Mouse (Mus musculus): Measurements from ENCODE around the gene Map3k5.
A peak's percentile ranks its signal among the peaks of the same experiment; 100 is the strongest.

The Map3k5 gene

DNA sequence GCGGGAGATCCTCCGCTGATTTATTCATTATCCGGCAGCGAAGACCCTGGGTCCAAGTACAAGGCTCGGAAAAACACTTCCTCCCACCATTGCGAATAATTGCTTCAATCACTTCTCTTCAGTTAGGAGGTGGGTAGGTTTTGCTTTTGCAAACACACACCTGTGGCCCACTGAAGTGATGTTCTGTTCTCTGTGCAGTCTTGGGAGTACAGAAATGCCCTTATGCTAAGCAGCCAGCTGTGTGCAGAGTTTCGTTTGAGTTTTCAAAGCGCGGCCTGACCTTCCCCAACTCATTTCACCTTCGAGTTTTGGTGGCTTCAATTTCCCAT lies 987 bp downstream of the Map3k5 start:
- no peak for DNase-seq (ENCODE audit: low spot score in 2 of 2)

DNA sequence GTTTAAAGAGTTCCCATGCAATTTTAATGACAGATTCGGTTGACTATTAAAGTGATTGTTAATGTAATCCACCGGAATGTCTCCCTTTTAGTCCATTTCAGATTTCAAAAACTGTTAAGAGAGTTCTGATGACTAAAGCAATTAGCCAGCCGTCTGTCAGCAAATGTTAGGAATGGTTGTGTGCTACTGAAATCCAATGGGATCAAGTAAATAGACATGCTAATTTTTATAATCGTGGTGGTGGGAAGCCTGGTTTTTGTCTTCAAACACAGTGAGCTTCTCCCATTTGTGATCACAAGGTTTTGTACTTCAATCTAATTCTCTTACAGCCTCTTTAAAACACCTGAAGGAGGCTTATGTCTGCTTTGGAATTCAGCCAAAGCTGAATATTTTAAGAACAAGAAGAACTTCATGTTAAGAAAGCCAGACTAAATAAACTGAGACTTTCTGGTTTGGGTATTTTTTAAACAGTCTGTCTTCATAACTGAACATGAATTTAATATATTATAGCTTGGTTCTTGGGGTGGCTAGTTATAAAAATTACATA lies 1.6 kb downstream of the Map3k5 start:
- DNase-seq (ENCODE audit: low spot score in 2 of 2) = no peak

DNA sequence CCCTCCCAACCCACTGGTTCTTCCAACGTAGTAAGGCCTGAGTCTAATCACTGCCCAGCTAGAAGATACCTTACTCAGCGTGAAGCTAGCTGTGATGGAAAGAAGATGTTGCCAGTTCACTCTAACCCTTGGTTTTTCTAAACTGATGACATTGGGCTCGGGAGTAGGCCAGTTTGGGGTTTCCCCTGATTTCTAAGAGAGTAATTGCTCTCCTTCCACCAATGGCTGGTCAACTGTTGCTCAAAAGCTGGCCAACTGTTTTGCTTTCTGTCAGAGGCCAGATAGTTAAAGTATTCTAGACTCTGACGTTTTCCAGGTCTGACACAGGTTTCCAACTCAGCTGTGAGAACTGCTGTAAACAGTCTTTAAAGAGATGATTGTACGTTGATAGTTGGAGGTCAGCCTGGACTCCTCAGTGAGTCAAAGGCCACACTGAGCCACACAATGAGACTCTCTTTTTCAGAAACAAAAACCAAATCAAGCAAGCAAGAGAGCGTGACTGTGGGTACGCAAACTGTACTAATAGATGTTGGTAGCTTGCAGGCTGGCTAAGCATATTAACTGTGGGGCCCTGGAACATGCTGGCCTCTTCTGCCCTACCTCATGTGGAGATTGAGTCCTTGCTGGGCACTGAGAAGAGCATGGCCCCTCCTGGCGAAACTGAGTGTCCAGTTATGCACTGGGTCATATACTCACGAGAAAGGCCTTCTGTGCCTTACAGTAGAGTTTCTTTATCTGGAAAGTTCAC lies 2.9 kb downstream of the Map3k5 start:
- DNase-seq (ENCODE audit: low spot score in 2 of 2) = no peak

DNA sequence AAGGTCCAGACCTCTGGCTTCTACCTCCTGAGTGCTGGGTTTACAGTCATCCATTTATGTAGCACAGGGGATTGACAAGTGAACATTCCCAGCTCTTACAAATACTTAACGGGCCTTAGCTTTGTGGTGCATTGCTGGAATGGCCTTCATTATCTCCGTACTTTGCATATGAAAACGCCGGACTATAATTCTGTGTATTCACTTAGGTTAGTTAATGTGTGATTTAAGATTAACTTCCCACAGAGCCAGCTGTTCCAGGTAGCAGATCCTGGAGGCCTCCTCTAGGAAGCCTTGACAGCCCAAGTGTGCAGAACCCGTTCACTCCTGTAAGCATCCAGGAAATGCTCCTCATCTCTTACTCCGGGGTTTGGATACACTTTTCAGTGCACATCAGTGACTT lies 4.5 kb downstream of the Map3k5 start:
- DNase-seq (ENCODE audit: low spot score in 2 of 2) = no peak

DNA sequence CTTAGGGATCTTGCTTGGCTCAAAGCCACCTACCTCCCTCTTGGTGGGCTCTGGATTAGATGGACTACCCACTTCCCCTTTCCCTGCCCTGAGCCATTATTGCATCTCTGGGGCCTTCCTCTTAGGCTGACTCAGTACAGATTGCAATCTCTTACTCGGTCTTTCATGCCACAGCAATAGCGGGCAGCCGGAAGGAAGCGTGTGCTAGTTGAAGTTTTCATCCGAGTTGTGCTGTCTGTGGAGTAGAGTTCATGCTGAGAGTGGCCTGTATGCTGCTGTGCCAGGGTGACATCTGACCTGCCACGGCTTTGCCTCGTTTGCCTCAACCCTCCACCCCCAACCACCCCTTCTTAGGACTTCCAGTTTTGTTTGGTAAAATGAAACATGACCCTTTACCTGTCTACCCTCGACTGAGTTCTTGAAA lies 5.0 kb downstream of the Map3k5 start:
- peak in 1 of 2 experiments; percentile 8 for DNase-seq (ENCODE audit: low spot score in 2 of 2)

DNA sequence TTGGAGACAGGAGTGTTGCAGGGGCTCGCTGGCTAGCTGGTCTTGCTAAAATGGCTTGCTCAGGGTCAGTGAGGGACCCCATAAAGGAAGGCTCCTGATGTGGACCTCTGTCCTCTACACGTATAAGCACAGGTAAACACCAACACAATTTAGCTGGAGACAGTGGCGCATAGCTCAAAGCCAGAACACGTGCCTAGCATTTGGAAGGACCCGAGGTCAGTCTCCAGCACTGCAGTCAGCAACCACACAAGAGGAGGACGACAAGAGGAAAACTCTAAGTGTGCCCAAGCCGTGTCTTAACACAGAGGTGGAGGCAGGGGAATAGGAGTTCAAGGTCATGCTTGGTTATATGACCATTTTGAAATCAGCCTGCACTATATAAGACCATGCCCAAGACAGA lies 5.9 kb downstream of the Map3k5 start:
- no peak for DNase-seq (ENCODE audit: low spot score in 2 of 2)

DNA sequence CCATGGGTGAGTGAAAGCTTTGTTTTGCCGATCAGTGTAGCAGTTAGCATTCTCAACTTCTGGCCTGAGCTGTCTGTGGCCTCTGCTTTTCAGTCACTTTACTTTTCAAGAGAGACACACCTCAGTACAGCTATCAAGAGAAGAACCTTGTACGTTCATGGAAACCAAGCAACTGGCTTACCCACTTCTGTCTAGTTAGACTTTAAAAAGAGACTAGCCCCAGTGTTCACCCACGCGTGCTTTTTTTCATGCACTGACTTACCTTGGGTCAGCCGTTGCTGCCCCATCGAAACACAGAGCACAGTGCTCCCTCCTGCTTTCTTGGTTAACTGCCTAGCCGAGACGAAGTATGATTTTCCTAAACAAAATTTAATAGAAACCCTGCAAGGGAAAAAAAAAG lies 6.4 kb downstream of the Map3k5 start:
- DNase-seq (ENCODE audit: low spot score in 2 of 2) = no peak

DNA sequence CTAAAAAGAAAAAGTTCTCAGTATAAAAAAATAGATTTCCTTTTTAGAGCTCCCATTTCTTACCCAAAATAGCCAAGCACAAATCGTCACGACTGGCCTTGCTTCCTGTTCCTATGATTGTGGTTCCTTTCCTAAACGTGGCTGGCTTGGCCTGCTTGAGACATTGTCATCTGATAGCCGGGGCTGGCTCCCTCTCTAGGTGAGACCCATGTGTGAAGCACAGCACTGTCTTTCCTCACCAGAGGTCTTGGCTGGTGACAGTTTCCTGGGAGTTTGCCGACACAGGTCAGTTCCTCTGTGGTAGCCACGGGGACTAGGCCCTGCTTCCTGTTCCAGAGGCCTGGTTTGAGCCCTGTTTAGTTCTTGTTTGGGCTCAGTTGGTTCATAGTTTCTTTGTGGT lies 6.8 kb downstream of the Map3k5 start:
- DNase-seq (ENCODE audit: low spot score in 2 of 2) = no peak

DNA sequence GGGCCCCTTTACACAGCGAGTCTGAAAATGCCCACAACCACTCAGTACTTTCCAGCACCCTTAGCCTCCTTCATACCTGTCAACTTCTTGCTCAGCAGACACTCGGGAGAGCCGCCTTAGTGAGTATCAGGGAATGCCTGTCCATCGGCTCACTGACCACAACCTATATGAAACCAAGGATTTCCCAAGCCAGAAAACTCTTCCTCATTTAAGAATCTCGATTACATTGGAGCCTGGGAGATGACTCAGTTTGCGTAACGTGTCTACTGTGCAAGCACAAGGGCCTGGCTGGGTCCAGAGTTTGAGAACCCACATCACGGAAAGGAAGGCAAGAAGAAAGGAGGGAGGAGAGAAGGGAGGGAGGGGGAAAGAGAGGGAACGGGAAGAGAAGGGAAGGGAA lies 7.6 kb downstream of the Map3k5 start:
- no peak for DNase-seq (ENCODE audit: low spot score in 2 of 2)

DNA sequence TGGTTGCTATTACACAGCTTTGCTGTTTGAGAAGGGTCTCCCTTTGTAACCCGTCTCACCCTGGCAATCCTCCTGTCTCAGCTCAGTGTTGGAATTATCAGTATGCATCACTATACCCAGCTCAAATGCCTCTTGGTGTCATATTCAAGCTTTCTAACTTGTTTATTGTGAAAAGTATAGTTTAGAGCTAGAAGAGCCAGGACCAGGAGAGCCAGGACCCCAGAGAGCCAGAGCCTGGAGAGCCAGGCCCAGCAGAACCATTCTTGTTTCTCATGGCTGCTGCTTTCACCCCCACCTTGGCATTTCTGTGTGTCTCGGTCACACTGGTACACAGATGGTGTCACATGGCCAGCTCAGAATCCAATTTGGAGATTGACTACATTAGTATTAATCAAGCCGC lies 8.3 kb downstream of the Map3k5 start:
- no peak for DNase-seq (ENCODE audit: low spot score in 2 of 2)

DNA sequence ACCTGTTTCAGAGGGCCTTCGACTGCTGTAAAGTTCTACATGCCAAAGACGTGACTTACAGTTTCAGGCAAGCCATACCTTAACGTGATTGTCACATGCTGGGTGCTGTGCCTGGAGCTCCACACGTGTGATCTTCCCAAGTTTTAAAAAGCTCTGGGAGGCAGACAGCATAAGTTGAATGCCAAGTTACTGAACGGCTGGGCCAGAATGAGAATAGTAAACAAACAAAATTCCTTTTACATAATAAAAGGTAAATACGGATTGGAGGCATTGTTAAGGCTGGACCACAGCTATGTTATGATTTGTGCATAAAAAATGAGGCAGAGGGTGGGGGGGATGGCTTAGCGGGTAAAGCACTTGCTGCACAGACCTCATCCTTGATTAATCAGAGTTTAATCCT lies 11.4 kb downstream of the Map3k5 start:
- no peak for DNase-seq (ENCODE audit: low spot score in 2 of 2)

DNA sequence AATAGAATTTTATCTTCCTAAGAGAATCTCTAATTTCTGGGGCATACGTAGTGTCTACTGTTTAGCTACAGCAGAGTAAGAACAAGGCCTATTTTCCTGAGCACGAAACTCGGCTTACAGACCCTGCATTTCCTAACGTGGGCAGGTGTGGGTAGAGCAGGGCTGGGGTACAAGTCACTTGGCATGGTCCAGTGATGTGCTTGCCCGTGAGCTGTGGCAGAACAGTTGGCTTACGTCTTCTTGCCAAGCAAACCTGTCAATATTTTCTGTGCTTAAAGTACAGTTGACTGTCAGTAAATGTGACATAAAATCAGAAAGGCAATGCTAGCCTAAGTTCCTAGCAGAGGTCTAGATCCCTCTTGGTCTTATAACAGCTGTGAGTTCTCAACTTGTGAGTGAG lies 12.4 kb downstream of the Map3k5 start:
- no peak for DNase-seq (ENCODE audit: low spot score in 2 of 2)

DNA sequence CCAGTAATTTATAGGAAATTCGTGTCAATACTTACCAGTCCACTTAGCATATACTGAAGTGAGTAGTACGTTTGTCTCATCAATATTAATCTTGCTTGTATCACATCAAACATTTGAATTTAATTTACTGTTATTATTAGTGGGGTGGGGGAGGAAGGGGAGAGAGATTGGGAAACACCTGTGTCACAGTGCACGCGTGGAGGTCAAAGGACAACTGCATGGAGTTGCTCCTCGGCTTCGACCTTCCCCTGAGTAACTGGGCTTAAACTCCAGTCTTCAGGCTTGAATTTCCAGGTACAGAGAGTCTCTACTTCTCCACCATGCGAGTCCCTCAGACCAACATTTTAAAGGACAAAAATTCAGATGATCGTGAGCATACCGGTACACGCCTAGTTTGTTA lies 13.2 kb downstream of the Map3k5 start:
- DNase-seq (ENCODE audit: low spot score in 2 of 2) = no peak

DNA sequence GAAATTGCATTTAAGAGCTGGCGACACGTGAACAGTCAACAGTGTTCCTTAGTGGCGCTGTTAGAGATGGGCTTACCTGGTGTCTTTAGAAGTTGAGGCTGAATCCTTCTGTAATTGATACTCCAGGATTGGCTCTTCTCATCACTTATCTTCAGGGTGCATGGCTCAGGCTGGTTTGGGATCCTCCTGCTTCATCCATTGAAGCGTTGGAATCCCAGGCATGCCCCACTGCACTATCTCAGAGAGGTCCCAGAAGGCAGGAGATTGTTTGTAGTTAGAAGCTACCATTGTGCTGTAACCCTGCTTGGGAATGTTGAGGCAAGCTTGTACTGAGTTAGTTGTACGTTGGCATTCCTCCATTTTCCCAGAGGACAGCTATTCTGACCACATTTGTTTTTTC lies 13.6 kb downstream of the Map3k5 start:
- no peak for DNase-seq (ENCODE audit: low spot score in 2 of 2)

DNA sequence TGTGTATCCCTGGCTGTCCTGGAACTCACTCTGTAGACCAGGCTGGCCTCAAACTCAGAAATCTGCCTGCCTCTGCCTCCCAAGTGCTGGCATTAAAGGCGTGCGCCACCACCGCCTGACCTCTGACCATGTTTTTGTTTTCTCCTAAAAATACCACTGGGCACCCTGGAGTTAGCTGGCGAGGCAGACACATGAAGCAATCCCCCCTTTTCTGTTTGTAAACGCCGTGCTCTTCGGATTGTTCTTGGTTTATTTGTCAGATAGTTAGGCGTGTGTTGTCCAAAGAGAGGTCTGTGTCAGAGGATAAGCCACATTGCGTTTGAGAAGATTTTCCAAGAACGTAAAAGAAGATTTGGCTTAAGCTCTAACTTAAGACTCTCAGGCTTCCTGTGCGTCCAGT lies 14.1 kb downstream of the Map3k5 start:
- DNase-seq (ENCODE audit: low spot score in 2 of 2) = no peak

DNA sequence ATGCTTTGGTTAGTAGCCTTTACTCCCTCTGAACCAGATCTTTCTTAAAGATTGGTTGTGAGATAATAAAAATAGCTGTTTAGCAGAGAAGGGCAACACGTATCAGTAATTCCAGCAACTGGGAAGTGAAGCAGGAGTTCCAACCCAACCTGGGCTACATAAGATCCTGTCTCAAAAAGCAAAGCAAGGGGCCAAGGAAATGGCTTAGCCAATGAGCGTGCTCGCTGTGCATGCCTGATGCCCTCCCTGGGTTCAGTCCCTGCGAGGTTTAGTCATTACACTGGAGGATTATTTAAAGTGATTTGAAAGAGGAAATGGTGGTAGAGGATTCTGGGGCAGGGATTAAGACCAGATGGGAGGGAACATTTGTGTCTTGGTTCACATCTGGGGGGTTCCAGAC lies 14.8 kb downstream of the Map3k5 start:
- DNase-seq (ENCODE audit: low spot score in 2 of 2) = no peak

DNA sequence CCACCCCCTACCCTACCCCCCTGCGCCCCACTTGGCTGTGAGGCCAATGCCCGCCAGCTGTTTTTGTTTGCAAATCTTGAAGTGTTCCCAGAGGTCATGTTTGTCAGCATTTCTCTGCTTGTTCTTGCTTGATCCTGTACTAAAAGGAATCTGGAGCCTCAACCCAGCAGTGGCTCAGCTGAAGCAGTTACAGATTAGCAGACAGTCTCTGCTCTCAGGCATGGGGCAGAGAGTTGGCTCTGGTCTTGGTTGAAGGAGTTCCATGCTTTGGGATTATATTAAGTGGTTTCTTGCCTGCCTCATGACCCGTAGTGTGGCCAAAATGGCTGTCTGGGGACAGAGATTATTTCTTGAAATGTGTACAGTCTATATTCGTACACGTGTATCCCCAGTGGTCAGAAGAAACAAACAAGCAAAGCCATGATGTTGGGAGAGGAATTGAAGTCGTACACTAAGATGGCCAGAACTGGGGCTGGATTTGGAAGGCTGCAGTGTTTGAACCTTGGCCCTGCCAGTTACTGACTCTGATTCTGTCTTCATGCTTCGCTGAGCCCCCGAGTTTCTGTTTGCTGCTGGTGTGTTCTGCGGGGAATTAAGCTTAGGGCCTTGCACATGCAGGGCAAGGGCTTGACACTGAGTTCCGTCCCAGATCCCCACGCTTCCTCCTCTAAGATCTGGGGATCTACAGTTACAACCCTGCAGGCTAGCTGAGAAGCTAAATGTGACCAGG lies 18.9 kb downstream of the Map3k5 start:
- no peak for DNase-seq (ENCODE audit: low spot score in 2 of 2)

DNA sequence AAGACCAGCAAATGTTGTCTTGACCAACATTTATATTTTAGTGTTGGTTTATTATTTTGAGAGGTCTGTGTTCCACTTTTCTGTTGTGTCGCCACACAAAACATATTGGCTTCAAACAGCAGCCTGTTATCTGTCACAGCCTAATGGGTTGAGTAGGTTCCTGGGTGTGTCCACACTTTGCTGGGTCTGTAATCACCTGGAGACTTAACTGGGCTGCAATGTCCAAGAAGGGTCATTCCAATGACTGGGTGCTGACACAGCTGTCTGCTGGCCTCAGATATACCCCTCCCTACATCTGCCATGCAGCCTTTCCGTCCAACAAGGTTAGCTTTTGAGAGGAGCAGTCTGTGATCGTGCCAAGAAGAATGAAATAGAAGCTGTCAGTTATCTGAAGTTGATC lies 20.3 kb downstream of the Map3k5 start:
- DNase-seq (ENCODE audit: low spot score in 2 of 2) = no peak

DNA sequence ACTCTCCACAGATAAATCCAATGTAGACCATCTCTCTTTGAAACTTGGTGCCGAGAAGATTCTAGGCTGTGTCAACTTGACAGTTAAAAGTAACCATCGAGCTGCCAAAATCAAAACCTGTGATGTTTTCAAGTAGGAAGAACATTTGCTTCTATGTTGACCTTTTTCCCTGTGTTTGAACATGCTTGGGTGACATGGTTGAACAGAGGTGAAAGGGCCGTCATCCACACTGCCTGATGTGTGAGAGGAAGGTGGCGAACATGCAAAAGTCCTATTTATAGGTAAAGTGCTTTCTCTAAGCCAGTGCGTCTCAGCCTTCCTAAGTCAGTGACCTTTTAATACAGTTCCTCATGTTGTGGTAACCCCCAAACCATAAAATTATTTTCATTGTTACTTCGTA lies 21.5 kb downstream of the Map3k5 start:
- no peak for DNase-seq (ENCODE audit: low spot score in 2 of 2)

DNA sequence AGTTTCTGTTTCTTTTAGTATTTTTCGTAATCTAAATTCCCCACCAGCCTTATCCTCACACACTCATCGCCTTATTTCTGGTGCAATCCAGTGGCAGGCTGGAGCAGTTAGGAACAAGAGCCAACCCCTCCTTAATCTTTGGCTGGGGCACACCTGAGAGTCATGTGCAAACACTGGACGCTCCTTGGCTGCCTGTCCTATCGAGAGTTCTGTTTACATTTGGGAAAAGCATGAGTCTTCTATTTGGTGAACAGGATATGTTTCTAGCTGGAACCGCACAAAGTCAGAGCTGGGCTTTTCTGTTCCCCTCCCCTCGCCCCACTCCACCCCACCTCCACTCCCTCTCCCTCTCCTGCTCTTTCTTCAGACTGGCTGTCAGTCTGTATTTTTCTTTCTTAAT lies 22.5 kb downstream of the Map3k5 start:
- no peak for DNase-seq (ENCODE audit: low spot score in 2 of 2)

DNA sequence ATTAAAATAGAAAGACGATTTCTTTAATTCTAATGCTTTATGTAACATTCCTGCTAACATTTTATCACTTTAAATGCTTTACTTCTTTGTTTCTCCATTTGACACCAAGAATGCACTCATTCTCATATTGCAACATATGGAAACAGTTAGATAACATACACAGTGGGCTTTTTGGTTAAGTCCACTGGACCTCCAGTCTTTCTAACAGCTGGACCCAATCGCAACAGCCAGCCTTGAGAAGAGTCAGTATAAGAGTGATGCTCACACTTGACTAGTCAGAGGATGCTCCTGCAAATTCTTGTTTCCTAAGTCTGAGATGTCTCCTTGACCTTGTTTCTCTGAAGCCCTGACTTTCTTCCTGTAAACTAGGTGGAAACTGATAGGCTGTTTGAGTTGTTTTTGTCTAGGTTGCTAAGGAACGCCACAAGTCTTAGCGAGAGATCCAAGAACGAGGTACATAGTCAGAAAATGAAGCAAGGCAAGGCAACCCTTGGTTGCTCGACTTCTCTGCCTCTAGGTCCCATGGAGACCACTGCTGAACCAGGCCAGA lies 26.6 kb downstream of the Map3k5 start:
- no peak for DNase-seq (ENCODE audit: low spot score in 2 of 2)

DNA sequence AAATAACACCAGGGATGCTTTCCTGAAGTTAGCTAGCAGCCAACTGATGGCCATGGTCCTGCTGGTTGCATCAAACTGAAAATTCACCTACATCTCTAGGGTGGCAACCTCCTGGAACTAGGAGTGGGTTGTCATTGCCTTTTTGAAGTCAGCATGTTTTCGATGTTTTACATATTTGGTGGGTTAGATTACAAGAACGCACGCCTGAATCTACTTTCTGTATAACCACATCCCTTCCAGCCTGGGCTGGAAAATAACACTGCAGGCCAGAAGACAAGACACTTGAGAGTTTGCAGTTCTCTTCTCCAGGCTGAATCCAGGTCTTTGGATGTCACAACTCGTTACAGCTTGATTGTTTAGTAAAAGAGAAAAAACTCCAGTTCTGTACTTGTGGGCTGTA lies 28.5 kb downstream of the Map3k5 start:
- no peak for DNase-seq (ENCODE audit: low spot score in 2 of 2)

DNA sequence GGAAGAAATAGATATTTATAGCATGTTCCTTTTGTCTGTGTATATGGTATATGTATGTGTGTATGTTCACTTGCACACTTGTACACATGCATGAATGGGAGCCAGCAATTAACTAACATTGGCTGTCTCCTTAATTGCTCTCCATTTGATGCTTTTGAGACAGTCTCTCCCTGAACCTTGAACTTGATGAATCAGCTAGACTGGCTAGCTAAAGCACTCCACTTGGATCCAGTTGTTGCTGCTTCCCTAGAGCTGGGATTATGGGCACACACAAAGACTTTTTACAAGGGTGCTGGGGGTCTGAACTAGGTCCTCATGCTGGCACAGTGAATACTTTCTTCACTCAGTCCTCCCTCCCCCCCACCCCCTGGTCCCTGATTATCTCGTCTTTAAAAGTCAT lies 28.9 kb downstream of the Map3k5 start:
- no peak for DNase-seq (ENCODE audit: low spot score in 2 of 2)

Data from spleen, postnatal 14 days (tissue).